Mouse (Mus musculus) limb, embryonic 14.5 days (tissue): Measurements from ENCODE around the gene Cox20. TPM values are rescaled to one million over a fixed set of nuclear protein-coding genes. Genes with fewer than 3 reads are reported as not detected.
"Not testable (repeated sequence)": the region's sequence is repeated elsewhere in the genome, so short reads cannot be mapped to it uniquely, and the experiment has no call there.

Experiments
- ATAC-seq: fragments of 200-750 bp; cut with Nextera tagmentation; 2 replicates; pipeline ENCODE4 v1.8.0; 2017; ENCODE audit warnings: low read depth, moderate number of reproducible peaks, moderate TSS enrichment; ENCODE audit not compliant: low FRiP score
- DNase-seq: peaks from one replicate; pipeline ENCODE4 v3.0.0-alpha.2; 2015; ENCODE audit warnings: low spot score
- H3K27ac ChIP-seq: fragments of 300-500 bp; sonication (generic); replicated peaks from 2 replicates; pipeline ENCODE4 v1.5.1; 2014; ENCODE audit warnings: low read depth, mild to moderate bottlenecking, low read length, moderate library complexity, mixed read lengths
- H3K27me3 ChIP-seq: fragments of 300-500 bp; sonication (generic); 2 replicates; pipeline ENCODE4 v1.6.1; 2014; ENCODE audit warnings: low read length, mixed read lengths; ENCODE audit not compliant: control insufficient read depth, insufficient read depth
- H3K36me3 ChIP-seq: fragments of 300-500 bp; sonication (generic); 2 replicates; pipeline ENCODE4 v1.6.1; 2014; ENCODE audit warnings: mild to moderate bottlenecking, low read length, moderate library complexity, mixed read lengths; ENCODE audit not compliant: control insufficient read depth, insufficient read depth
- H3K4me1 ChIP-seq: fragments of 300-500 bp; sonication (generic); 2 replicates; pipeline ENCODE4 v1.6.1; 2014; ENCODE audit warnings: antibody characterized with exemption, low read length, mixed read lengths; ENCODE audit not compliant: control insufficient read depth, insufficient read depth
- H3K4me2 ChIP-seq: fragments of 300-500 bp; sonication (generic); replicated peaks from 2 replicates; pipeline ENCODE4 v1.6.1; 2014; ENCODE audit warnings: low read depth, mild to moderate bottlenecking, low read length, moderate library complexity; ENCODE audit not compliant: severe bottlenecking
- H3K4me3 ChIP-seq: fragments of 300-500 bp; sonication (generic); replicated peaks from 2 replicates; pipeline ENCODE4 v1.5.1; 2014; ENCODE audit warnings: low read length
- H3K9ac ChIP-seq: fragments of 300-500 bp; sonication (generic); 2 replicates; pipeline ENCODE4 v1.6.1; 2014; ENCODE audit warnings: mild to moderate bottlenecking, low read depth, low read length, moderate library complexity; ENCODE audit not compliant: severe bottlenecking
- H3K9me3 ChIP-seq: fragments of 300-500 bp; sonication (generic); 2 replicates; pipeline ENCODE4 v1.6.1; 2016; ENCODE audit warnings: low read length; ENCODE audit not compliant: control insufficient read depth
- POLR2A ChIP-seq: fragments of 200-500 bp; IDR thresholded peaks from 2 replicates; pipeline ENCODE4 v1.8.0; 2012; ENCODE audit warnings: inconsistent platforms, mild to moderate bottlenecking, moderate library complexity, borderline replicate concordance; ENCODE audit not compliant: insufficient read depth, insufficient read length; ENCODE audit errors: extremely low read depth
- WGBS: fragments of 180-500 bp; shearing (Covaris S2); extraction: QIAGEN DNeasy Blood & Tissue Kit; methylation state at CpG from one replicate; pipeline ENCODE4 v1.1.7; 2014; 5-methylcytosine and 5-hydroxymethylcytosine counted together
- polyA plus RNA-seq, 2 experiments: library from polyadenylated mRNA; depleted of rRNA in 1 of 2; stranded (reverse) in 1 of 2; unstranded in 1 of 2; fragments of >200 nt; fragmentation: Nextera tagmentation in 1 of 2; extraction: Ambion mirVana in 1 of 2; gene quantifications; 2 replicates each; pipeline versions ENCODE4 v1.2.1 to v1.2.3; 2012 to 2014

Gene Cox20
- polyA plus RNA-seq, 2 experiments: 72.8 to 116 TPM

- Histone ChIP-seq H3K4me1 (no peaks in the 10 kb centered on the region), H3K27me3 (no peaks in the 10 kb centered on the region), H3K4me3 (no peak overlapping the region), H3K4me2 (no peak overlapping the region), H3K9me3 (no peaks in the 10 kb centered on the region), H3K9ac (no peak overlapping the region), H3K27ac (no peak overlapping the region), H3K36me3 (no peaks in the 10 kb centered on the region)
- WGBS: 84% methylated on average over 4 of the region's 5 CpGs
- ATAC-seq (no peak), DNase-seq (no peak)
- TF ChIP-seq POLR2A: no peak
Observed at GRCm38 (mm10) chr1:178342612-178343011, 23.7 kb downstream of the Cox20 start.

- not testable (repeated sequence) for H3K9ac ChIP-seq, DNase-seq, H3K27me3 ChIP-seq, ATAC-seq, H3K4me1 ChIP-seq, H3K4me3 ChIP-seq, H3K36me3 ChIP-seq, H3K4me2 ChIP-seq, H3K9me3 ChIP-seq, H3K27ac ChIP-seq
- 85% methylated on average over 10 of the region's 10 CpGs for whole genome bisulfite sequencing
Observed at GRCm38 (mm10) chr1:178344071-178344805, 25.3 kb downstream of the Cox20 start.

- Histone ChIP-seq H3K9me3 (no peaks in the 10 kb centered on the region), H3K4me1 (no peaks in the 10 kb centered on the region), H3K27ac (no peak overlapping the region), H3K27me3 (no peaks in the 10 kb centered on the region), H3K4me2 (no peak overlapping the region), H3K4me3 (no peak overlapping the region), H3K9ac (no peak overlapping the region), H3K36me3 (no peaks in the 10 kb centered on the region)
- TF ChIP-seq POLR2A: no peak
- ATAC-seq (no peak), DNase-seq (no peak)
- 90% methylated on average over 2 of the region's 2 CpGs for WGBS
Observed at GRCm38 (mm10) chr1:178350792-178351191, 31.9 kb downstream of the Cox20 start.

- H3K9ac ChIP-seq: no peak overlapping the region
- H3K27ac ChIP-seq: no peak overlapping the region
- TF ChIP-seq POLR2A: no peak
- H3K9me3 ChIP-seq: no peaks in the 10 kb centered on the region
- H3K4me1 ChIP-seq: no peaks in the 10 kb centered on the region
- H3K36me3 ChIP-seq: no peaks in the 10 kb centered on the region
- no peaks in the 10 kb centered on the region for H3K27me3 ChIP-seq
- H3K4me2 ChIP-seq: no peak overlapping the region
- no peak for ATAC-seq
- H3K4me3 ChIP-seq: no peak overlapping the region
- no peak for DNase-seq
Observed at GRCm38 (mm10) chr1:178351643-178352042, 32.7 kb downstream of the Cox20 start.

GRCm38 (mm10) chr1:178354576-178354975 is 35.6 kb downstream of the Cox20 start:
- H3K9ac ChIP-seq: no peak overlapping the region
- no peaks in the 10 kb centered on the region for H3K27me3 ChIP-seq
- DNase-seq (no peak), ATAC-seq (no peak)
- H3K27ac ChIP-seq: no peak overlapping the region
- no peaks in the 10 kb centered on the region for H3K9me3 ChIP-seq
- 59% methylated on average over 3 of the region's 3 CpGs for WGBS
- no peak for TF ChIP-seq POLR2A
- no peak overlapping the region for H3K4me3 ChIP-seq
- no peak overlapping the region for H3K4me2 ChIP-seq
- no peaks in the 10 kb centered on the region for H3K4me1 ChIP-seq
- H3K36me3 ChIP-seq: no peaks in the 10 kb centered on the region
